Mouse (Mus musculus): Measurements from ENCODE around the gene Slc7a6.

DNA sequence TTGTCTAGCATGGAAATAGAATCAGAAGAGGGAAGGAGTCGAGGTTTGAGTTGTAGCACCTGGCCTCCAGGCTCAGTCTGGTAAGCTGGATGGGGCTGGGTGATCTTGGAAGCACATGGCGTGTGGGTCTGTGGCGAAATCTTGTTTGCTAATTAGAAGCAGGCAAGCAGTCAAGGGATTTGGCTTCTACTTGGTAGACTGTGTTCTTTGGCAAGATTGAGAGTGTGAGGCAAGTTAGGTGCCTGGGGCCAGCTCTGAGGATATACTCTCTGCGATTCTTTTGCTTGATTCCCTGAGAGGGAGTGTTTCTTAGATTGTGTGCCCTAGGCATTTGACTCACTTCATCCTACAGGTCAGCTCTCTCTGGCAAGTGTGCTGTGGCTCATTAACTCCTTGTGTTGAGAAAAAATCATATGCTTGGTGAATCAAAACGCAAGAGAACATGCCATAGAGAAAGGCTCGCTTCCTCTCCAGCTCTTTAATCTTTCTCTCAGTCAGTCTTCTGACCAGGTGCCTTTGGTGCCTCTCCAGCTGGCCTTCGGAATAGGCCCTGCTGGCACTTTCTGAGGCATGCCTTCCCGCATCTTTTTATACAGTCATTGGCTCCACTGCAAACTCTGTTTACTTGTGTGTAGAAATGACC lies 17.1 kb downstream of the Slc7a6 start:
- no peak for TF ChIP-seq EP300 (IDR thresholded peaks at IDR 0.05; ENCODE audit: low read depth)
- no peak for TF ChIP-seq CTCF (IDR thresholded peaks at IDR 0.05; ENCODE audit: low read depth)

All from liver, embryonic 14.5 days (tissue).